Mouse (Mus musculus): ENCODE results near the gene Trim11.
A peak's percentile ranks its signal among the peaks of the same experiment; 100 is the strongest.

Trim11 gene

GRCm38 (mm10) chr11:58980381-58980990 lies 2.6 kb downstream of the Trim11 start:
- DNase-seq (ENCODE audit: low spot score) = no peak

DNA sequence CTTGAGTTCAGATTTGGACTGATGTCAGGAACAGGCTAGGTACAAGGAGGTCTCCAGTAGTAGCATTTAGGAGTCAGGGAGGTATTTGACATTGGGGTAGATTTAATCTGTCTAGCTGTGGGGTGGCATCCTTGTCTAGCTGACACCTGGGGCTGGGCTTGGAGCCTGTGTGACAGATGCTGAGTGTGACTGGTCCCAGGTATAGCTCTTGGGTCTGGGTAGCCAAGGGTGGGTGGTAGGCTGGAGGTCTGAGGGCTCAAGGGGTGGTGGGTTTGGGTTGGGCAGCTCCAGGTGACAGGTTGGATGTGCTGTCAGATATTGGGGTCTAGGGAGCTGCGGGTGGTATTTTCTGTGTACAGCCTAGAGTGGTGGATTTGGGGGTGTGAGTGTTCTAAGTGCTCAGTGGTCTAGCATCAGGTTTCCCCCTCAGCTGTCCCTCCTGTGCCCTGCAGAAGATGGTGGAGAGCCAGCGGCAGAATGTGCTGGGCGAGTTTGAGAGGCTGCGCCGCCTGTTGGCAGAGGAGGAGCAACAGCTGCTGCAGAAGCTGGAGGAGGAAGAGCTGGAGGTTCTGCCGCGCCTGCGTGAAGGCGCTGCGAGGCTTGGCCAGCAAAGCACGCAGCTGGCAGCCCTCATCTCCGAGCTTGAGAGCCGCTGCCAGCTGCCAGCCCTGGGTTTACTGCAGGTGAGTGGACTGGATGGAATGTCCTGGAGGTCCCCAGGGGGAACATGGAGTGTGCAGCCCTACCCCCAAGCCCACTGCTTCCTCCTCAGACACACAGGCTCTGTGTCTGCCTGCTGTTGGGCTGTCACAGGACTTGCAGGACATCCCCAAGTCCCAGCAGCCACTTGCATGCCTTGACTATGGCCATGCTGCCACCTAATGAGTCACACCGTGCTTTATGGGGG lies 3.9 kb downstream of the Trim11 start:
- DNase-seq (ENCODE audit: low spot score) = peak; percentile 47

GRCm38 (mm10) chr11:58982471-58983097 lies 4.7 kb downstream of the Trim11 start:
- no peak for DNase-seq (ENCODE audit: low spot score)

GRCm38 (mm10) chr11:58983691-58984341 lies 5.9 kb downstream of the Trim11 start:
- no peak for DNase-seq (ENCODE audit: low spot score)

DNA sequence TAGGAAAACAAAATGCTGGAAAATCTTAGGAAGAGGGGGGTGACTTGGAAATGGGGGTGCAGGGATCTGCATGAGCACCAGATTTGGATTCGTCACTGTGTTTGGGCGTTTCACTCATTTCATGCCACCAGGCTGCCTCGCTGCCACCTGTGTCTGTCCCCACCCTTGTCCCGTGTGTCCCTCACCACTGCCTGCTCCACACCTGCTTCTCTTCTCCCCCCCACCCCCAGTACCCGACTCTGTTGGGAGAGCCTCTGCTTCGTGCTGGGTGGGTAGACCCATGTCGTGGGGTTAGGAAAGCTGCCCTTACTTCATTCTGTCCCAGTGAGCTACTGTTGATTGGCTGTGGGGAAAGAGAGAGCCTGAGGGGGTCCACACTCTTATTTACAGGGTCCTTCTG lies 6.8 kb downstream of the Trim11 start:
- DNase-seq (ENCODE audit: low spot score) = no peak

DNA sequence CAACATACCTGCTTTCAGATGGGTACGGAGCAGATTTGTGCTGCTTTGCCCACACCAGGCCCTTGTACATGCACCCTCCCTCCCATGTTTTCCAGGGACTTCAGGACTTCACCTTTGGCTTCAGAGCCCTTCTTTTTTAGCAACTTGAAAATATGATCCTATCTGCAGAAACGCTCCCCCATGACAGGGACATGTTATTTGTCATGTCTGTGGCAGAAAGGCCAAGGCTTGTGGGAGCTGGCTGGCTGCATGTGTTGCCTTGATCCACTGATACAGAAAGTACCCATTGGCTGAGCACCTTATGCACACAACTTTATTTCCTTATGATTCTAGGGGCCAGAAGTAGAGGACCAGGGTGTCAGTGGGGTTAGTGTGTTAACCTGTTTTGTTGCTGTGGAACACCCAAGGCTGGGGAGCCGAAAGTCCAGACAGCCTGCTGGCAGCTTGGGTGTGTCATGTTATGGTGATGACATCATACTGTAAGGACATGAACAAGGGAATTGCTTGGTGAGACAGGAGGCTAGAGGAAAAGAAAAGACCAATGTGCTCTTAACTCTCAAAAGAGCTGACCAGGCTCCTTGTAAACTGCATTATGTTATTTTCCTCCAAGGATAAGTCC lies 7.5 kb downstream of the Trim11 start:
- no peak for DNase-seq (ENCODE audit: low spot score)

GRCm38 (mm10) chr11:58989166-58989565 lies 11.3 kb downstream of the Trim11 start:
- DNase-seq (ENCODE audit: low spot score) = no peak

DNA sequence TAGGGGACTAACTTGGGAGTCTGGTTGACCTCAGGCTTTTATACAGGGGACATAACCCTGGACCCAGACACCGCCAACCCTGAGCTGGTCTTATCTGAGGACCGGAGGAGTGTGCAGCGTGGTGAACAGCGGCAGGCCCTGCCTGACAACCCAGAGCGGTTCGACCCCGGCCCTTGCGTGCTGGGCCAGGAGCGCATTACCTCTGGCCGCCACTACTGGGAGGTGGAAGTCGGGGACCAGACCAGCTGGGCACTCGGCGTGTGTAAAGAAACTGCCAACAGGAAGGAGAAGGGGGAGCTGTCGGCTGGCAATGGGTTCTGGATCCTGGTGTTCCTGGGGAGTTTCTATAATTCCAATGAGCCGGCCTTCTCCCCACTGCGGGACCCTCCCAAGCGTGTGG lies 12.2 kb downstream of the Trim11 start:
- DNase-seq (ENCODE audit: low spot score) = no peak

GRCm38 (mm10) chr11:58990794-58991193 lies 12.9 kb downstream of the Trim11 start:
- DNase-seq (ENCODE audit: low spot score) = no peak

DNA sequence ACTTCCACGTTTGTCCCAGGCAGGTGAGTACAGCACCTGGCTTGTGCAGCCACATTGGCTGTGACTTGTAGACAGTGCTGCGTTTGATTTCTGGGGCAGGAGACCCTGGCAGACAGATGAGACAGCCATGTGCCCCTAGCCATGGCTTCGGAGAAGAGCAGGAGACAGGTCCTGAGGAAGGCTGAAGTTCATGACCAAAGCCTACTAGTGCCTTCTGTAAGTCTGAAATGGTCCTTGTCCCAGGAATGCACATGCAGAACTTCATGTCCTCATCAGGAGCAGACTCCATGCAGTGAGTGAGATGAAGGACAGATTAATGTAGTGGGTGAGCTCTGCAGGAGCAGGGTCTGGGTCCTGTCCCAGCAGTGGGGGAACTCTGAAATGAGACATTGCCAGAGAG lies 14.0 kb downstream of the Trim11 start:
- DNase-seq (ENCODE audit: low spot score) = no peak

GRCm38 (mm10) chr11:58993091-58993670 lies 15.3 kb downstream of the Trim11 start:
- DNase-seq (ENCODE audit: low spot score) = no peak

DNA sequence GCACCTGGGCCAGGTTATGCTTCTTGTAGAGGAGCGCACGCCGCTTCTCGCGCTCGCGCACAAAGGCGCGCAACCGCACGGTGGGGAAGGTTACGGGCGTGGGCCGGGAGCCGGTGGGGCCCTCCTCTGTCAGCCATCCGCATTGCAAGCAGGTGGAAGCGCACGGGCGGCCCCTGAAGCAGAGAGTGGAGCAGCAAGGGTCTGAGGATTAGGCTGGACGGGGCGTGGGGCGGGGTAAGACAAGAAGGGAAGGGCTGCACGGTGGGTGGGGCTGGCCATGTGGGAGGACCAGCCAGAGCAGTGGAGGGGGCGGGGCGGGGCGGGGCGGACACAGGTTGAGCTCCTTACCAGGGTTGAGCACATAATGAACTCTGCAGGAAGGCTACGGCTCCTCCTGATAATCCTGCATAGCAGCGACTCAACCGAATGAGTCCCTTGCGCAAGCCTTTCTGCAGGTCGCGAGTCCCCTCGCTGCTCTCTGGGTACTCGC lies 16.5 kb downstream of the Trim11 start:
- DNase-seq (ENCODE audit: low spot score) = peak; percentile 41

DNA sequence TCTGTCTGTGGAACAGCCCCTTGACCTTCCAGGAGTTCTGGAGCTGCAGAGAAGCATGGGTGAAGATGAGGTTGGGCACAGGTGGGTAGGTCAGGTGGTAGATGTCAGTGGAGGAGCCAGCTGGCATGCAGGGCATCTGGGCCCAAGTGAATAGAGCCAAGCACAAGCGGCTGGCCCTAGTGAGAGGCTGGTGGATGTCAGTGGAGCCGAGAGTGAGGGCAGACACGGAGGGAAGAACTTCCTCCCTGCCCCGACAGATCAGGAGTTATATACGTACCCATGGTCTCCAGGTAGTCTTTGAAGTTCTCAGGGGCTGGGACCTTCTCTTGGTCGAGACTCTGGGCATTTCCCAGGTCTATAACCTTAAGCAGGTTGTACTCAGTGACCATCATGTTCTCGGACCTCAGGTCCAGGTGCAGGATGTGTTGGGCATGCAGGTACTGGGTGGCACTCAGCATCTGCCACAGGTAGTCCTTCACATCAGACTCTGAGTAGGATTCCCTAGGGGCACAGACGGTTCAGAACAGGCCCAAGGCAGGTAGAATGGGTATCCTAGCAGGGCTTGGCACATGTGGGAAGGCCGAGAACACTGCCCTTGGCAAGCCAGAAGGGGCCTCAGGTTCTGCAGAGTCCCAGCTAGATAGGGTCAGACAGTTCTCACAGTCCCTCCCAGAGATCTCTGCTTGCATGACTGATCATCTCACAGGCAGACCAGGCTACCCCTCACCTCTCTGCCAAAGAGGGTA lies 17.3 kb downstream of the Trim11 start:
- DNase-seq (ENCODE audit: low spot score) = no peak

DNA sequence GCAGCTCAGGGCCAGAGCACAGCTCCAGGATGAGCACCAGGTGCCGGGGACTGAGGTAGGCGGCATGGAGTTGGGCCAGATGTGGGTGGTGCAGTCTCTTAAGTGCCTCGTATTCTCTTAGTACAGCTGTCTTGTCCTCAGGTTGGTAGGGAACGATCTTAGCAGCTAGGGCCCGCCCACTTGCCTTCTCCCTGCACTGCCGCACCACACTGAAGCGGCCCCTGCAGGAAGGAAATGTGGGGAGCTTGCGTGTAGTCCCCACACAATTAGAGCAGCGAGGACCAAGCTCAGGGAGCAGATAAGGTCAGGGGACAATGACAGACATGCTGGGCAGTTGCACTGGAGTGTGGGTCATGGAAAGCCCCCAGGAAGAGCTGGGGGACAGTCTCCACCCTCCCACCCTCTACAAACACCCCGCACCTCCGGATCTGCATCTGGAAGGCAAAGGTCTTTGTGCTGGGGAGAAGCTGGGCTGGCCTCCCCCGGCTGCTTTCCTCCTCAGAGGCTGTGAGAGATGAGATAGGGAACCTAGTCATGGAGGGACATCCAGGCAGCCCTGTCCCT lies 18.0 kb downstream of the Trim11 start:
- no peak for DNase-seq (ENCODE audit: low spot score)

DNA sequence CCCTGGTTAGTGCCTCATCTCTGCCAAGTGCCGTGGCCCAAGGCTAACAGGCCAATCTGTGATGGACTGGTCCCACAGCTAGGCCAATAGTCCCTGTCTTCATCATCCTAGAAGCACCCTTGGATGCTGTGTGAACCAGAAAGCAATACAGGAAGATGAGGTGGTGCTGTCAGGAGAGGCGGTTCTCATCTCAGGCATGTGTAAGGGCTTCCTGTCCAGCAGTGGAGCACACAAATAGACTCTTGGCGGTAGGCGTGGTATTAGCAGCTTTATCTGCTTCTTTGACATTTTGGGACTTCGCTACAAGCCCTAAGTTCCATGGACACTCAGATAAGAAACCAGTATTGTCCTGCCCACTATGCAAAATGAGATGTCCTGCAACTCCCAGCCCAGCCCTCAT lies 19.6 kb downstream of the Trim11 start:
- DNase-seq (ENCODE audit: low spot score) = no peak

- DNase-seq (ENCODE audit: low spot score) = no peak
These were observed 21.3 kb downstream of the Trim11 start for GRCm38 (mm10) chr11:58999158-58999557.

GRCm38 (mm10) chr11:58999830-59000229 lies 21.9 kb downstream of the Trim11 start:
- DNase-seq (ENCODE audit: low spot score) = no peak

DNA sequence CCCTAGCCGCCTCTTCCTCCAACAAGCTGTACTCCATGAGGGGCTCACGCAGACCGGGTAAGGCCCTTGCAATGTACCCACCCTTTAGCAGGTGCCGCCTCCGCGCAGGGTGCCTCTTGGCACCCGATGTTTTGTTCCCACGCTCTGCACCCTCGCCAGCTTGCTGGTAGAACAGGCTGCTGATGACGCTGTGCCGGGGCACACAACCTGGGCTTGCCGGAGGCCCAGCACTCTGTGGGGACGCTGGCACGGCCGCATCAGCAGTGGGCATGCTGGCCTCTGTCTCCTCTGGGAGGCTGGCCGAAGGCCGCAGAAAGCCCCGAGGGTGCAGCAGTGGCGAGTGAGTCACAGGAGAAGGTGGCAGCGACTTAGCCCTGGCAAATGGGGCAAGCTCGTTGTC lies 22.7 kb downstream of the Trim11 start:
- DNase-seq (ENCODE audit: low spot score) = no peak

GRCm38 (mm10) chr11:59002327-59003079 lies 24.6 kb downstream of the Trim11 start:
- DNase-seq (ENCODE audit: low spot score) = no peak

- peak; percentile 50 for DNase-seq (ENCODE audit: low spot score)
These were observed 37.2 kb downstream of the Trim11 start for GRCm38 (mm10) chr11:59015052-59015451.

All from ovary, postnatal 36 days (tissue).